Mouse (Mus musculus) forebrain, postnatal 0 days (tissue): ENCODE data around the gene Akap12. TPM values are rescaled to one million over a fixed set of nuclear protein-coding genes. Genes with fewer than 3 reads are reported as not detected.

Experiments
- ATAC-seq: fragments of 200-750 bp; cut with Nextera tagmentation; 2 replicates; pipeline ENCODE4 v1.8.0; 2017; ENCODE audit warnings: mild to moderate bottlenecking, moderate library complexity
- DNase-seq: peaks from one replicate; pipeline ENCODE4 v3.0.0-alpha.2; 2015
- H3K27ac ChIP-seq: fragments of 300-500 bp; sonication (generic); 2 replicates; pipeline ENCODE4 v1.5.1; 2014; ENCODE audit warnings: low read depth, mild to moderate bottlenecking, antibody characterized with exemption, low read length, moderate library complexity, mixed read lengths
- H3K27me3 ChIP-seq: fragments of 300-500 bp; sonication (generic); 2 replicates; pipeline ENCODE4 v1.6.1; 2014; ENCODE audit warnings: mild to moderate bottlenecking, low read length, mixed read lengths; ENCODE audit not compliant: insufficient read depth
- H3K36me3 ChIP-seq: fragments of 300-500 bp; sonication (generic); 2 replicates; pipeline ENCODE4 v1.6.1; 2014; ENCODE audit warnings: mild to moderate bottlenecking, moderate library complexity; ENCODE audit not compliant: insufficient read depth
- H3K4me1 ChIP-seq: fragments of 300-500 bp; sonication (generic); 2 replicates; pipeline ENCODE4 v1.6.1; 2014; ENCODE audit warnings: antibody characterized with exemption; ENCODE audit not compliant: insufficient read depth
- H3K4me2 ChIP-seq: fragments of 300-500 bp; sonication (generic); 2 replicates; pipeline ENCODE4 v1.6.1; 2014; ENCODE audit warnings: low read depth, mild to moderate bottlenecking, moderate library complexity
- H3K4me3 ChIP-seq: fragments of 300-500 bp; sonication (generic); 2 replicates; pipeline ENCODE4 v1.5.1; 2014; ENCODE audit warnings: low read depth, low read length, mixed read lengths
- H3K9ac ChIP-seq: fragments of 300-500 bp; sonication (generic); 2 replicates; pipeline ENCODE4 v1.6.1; 2014; ENCODE audit warnings: mild to moderate bottlenecking
- H3K9me3 ChIP-seq: fragments of 300-500 bp; sonication (generic); 2 replicates; pipeline ENCODE4 v1.6.1; 2016; ENCODE audit warnings: low read length
- CTCF ChIP-seq: sonication (generic); IDR thresholded peaks from 2 replicates; pipeline ENCODE4 v1.5.1; 2016; ENCODE audit warnings: antibody characterized with exemption, control low read depth, low read depth
- WGBS: fragments of 180-500 bp; shearing (Covaris S2); extraction: QIAGEN DNeasy Blood & Tissue Kit; methylation state at CpG from one replicate; pipeline ENCODE4 v1.1.7; 2014; 5-methylcytosine and 5-hydroxymethylcytosine counted together
- polyA plus RNA-seq: library from polyadenylated mRNA; unstranded; fragments of >200 nt; fragmentation: Nextera tagmentation; extraction: Ambion mirVana; gene quantifications from 2 replicates; pipeline ENCODE4 v1.2.1, GENCODE M21; 2015
- total RNA-seq: library from RNA; depleted of rRNA; stranded (reverse); fragments of >200 nt; gene quantifications from 2 replicates; pipeline ENCODE4 v1.2.3, GENCODE M21; 2014

The Akap12 gene
- total and polyA plus RNA-seq, 2 experiments from 2014 or later: 28.3 to 52.4 TPM

DNA sequence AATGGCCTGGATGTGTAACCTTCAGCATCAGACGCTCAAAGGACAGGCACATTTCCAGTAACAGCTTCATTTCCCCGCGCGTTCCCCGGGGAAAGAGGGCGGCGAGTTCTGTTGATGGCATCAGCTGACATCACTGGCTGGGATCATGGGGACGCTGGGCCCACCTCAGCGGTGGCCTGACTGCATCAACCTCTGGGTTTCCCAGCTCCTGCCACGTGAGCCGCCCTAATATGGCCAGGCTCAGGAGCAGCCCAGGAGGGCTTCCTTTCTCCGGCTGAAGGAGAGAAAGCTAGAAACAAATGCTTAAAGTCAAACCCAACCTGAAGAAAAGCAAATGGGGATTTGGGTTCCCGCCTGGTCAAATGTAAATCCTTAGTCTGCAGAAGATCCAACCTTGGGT is 539 bp upstream of the Akap12 start:
- Histone ChIP-seq H3K9ac (peak overlapping the region; percentile 72), H3K36me3 (no peaks in the 10 kb centered on the region), H3K9me3 (no peaks in the 10 kb centered on the region), H3K4me2 (peak overlapping the region; percentile 78), H3K4me1 (no peaks in the 10 kb centered on the region), H3K27me3 (no peaks in the 10 kb centered on the region), H3K27ac (0 out of 2 replicates have a peak overlapping the region, but pooled peaks have one; percentile 5), H3K4me3 (peak overlapping the region; percentile 65)
- TF ChIP-seq CTCF: no peak
- peak; percentile 74 for ATAC-seq
- WGBS: under 1% methylated on average over 13 of the region's 13 CpGs
- peak; percentile 60 for DNase-seq

- peak; percentile 54 for DNase-seq
- WGBS: 2% methylated on average over 11 of the region's 11 CpGs
- no peaks in the 10 kb centered on the region for H3K27me3 ChIP-seq
- H3K27ac ChIP-seq: peak overlapping the region; percentile 42
- H3K4me1 ChIP-seq: no peaks in the 10 kb centered on the region
- no peak for TF ChIP-seq CTCF
- H3K4me2 ChIP-seq: peak overlapping the region; percentile 78
- H3K36me3 ChIP-seq: no peaks in the 10 kb centered on the region
- H3K4me3 ChIP-seq: peak overlapping the region; percentile 65
- H3K9me3 ChIP-seq: no peaks in the 10 kb centered on the region
- H3K9ac ChIP-seq: peak overlapping the region; percentile 72
- ATAC-seq: peak; percentile 48
Measured at GRCm38 (mm10) chr10:4266931-4267310, 741 bp downstream of the Akap12 start.

DNA sequence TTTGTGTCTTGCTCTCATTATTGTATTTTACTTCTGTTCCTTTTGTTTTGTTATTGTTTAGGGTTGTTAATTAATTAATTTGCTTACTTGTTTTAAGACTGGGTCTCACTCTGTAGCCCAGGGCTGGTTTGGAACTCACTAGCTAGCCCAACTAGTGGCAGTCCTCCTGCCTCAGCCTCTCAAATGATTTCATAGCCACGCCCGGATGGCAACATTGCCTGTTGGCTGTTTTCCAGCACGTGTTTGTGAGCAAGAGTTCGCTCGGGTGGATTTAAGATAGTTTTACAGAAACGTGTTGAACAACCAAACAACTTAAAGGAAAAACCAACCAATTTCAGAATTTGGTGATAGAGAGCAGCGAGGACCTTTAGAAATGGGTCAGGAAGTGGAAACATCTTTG is 1.3 kb downstream of the Akap12 start:
- H3K27ac ChIP-seq: no peak overlapping the region
- no peaks in the 10 kb centered on the region for H3K4me1 ChIP-seq
- no peak for TF ChIP-seq CTCF
- H3K27me3 ChIP-seq: no peaks in the 10 kb centered on the region
- peak overlapping the region; percentile 78 for H3K4me2 ChIP-seq
- peak overlapping the region; percentile 65 for H3K4me3 ChIP-seq
- ATAC-seq (no peak), DNase-seq (peak; percentile 17)
- 71% methylated on average over 7 of the region's 7 CpGs for WGBS
- no peaks in the 10 kb centered on the region for H3K36me3 ChIP-seq
- no peaks in the 10 kb centered on the region for H3K9me3 ChIP-seq
- H3K9ac ChIP-seq: no peak overlapping the region

- no peak overlapping the region for H3K9ac ChIP-seq
- TF ChIP-seq CTCF: no peak
- no peak overlapping the region for H3K27ac ChIP-seq
- no peaks in the 10 kb centered on the region for H3K4me1 ChIP-seq
- ATAC-seq (no peak), DNase-seq (no peak)
- no peaks in the 10 kb centered on the region for H3K27me3 ChIP-seq
- WGBS: 93% methylated on average over 7 of the region's 7 CpGs
- H3K4me3 ChIP-seq: no peak overlapping the region
- H3K4me2 ChIP-seq: no peak overlapping the region
- H3K36me3 ChIP-seq: no peaks in the 10 kb centered on the region
- no peaks in the 10 kb centered on the region for H3K9me3 ChIP-seq
Measured at GRCm38 (mm10) chr10:4268140-4268539, 2.0 kb downstream of the Akap12 start.

- no peak overlapping the region for H3K27ac ChIP-seq
- TF ChIP-seq CTCF: no peak
- H3K27me3 ChIP-seq: no peaks in the 10 kb centered on the region
- DNase-seq (no peak), ATAC-seq (no peak)
- 93% methylated on average over 10 of the region's 10 CpGs for WGBS
- H3K4me1 ChIP-seq: no peaks in the 10 kb centered on the region
- H3K4me2 ChIP-seq: no peak overlapping the region
- H3K36me3 ChIP-seq: no peaks in the 10 kb centered on the region
- H3K9me3 ChIP-seq: no peaks in the 10 kb centered on the region
- no peak overlapping the region for H3K4me3 ChIP-seq
- H3K9ac ChIP-seq: no peak overlapping the region
Measured at GRCm38 (mm10) chr10:4275572-4275971, 9.4 kb downstream of the Akap12 start.

GRCm38 (mm10) chr10:4276081-4276480 is 9.9 kb downstream of the Akap12 start:
- H3K27me3 ChIP-seq: no peaks in the 10 kb centered on the region
- no peak for TF ChIP-seq CTCF
- H3K27ac ChIP-seq: no peak overlapping the region
- H3K9me3 ChIP-seq: no peaks in the 10 kb centered on the region
- H3K36me3 ChIP-seq: no peaks in the 10 kb centered on the region
- H3K4me2 ChIP-seq: no peak overlapping the region
- no peak overlapping the region for H3K4me3 ChIP-seq
- ATAC-seq (no peak), DNase-seq (no peak)
- no peak overlapping the region for H3K9ac ChIP-seq
- H3K4me1 ChIP-seq: no peaks in the 10 kb centered on the region
- WGBS: 95% methylated on average over 13 of the region's 13 CpGs

DNA sequence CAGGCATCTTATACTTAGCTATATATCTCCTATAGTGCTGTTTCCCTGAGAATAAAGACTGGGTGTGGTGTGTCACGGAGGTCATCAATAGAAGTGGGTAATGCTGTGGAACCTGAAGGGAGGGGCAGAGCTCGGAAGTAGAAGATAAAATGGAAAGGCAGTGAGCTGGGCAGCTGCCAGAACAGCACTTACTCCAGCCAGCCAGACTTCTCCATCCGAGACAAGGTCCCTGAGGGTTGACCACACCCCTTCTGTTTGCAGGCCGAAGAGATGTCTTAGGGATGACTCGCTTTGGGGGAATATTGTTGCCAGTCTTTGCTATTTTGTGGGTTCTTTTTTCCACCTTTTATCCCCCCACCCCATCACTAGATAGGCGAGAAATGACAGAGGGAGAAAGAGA is 11.9 kb downstream of the Akap12 start:
- 71% methylated on average over 6 of the region's 6 CpGs for WGBS
- no peak for ATAC-seq
- TF ChIP-seq CTCF: no peak

DNA sequence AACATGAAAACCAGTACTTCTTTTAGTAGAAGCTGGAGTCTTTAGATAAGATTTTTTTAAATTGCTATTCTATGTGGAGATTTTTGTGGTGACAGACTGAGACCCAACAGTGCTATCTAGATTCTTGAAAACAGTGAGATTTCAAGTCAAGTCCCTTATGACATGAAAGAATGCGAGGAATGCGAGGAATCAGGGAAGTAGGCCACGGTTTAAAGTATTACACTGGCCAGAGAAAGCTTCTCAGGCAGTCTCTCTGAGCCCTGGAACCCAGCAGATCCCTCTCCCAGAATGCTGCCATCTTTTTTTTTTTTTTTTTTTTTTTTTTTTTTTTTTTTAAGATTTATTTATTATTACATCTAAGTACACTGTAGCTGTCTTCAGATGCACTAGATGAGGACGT is 16.2 kb downstream of the Akap12 start:
- Histone ChIP-seq H3K4me3 (no peak overlapping the region), H3K36me3 (no peaks in the 10 kb centered on the region), H3K9me3 (no peaks in the 10 kb centered on the region), H3K4me1 (no peaks in the 10 kb centered on the region), H3K27ac (no peak overlapping the region), H3K27me3 (no peaks in the 10 kb centered on the region), H3K9ac (no peak overlapping the region), H3K4me2 (no peak overlapping the region)
- no peak for TF ChIP-seq CTCF
- WGBS: 61% methylated on average over 4 of the region's 4 CpGs
- no peak for DNase-seq
- ATAC-seq: no peak

More for the DNA sequence above, 11.9 kb downstream of the Akap12 start:
- H3K9me3 ChIP-seq: no peaks in the 10 kb centered on the region
- no peak overlapping the region for H3K9ac ChIP-seq
- H3K27ac ChIP-seq: no peak overlapping the region
- H3K27me3 ChIP-seq: no peaks in the 10 kb centered on the region
- no peaks in the 10 kb centered on the region for H3K36me3 ChIP-seq
- no peak overlapping the region for H3K4me3 ChIP-seq
- no peak overlapping the region for H3K4me2 ChIP-seq
- DNase-seq: no peak
- H3K4me1 ChIP-seq: no peaks in the 10 kb centered on the region
